Mouse (Mus musculus): Measurements from ENCODE around the gene Vegfa.
"Not testable (repeated sequence)": the region's sequence is repeated elsewhere in the genome, so short reads cannot be mapped to it uniquely, and the experiment has no call there.

Gene Vegfa

DNA sequence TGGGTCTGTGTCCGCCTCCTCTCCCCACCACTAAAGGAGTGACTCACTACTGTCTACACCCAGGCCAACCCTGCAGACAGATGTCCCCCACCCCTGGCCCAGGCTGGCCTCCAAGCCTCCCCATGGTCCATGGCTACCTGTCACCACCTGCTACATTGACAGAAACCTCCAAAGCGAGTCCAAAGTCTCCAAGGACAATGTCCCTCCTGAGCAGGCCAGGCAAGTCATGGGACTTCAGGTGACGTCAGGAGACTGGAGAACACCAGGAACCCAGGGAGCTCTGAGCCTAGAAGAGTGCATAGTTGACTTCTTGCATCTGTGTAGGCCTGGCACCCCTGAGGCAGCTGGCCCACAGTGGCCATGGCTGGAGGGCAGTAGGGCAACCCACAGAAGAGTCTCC is 45.3 kb downstream of the Vegfa start:
- DNase-seq, result no peak

DNA sequence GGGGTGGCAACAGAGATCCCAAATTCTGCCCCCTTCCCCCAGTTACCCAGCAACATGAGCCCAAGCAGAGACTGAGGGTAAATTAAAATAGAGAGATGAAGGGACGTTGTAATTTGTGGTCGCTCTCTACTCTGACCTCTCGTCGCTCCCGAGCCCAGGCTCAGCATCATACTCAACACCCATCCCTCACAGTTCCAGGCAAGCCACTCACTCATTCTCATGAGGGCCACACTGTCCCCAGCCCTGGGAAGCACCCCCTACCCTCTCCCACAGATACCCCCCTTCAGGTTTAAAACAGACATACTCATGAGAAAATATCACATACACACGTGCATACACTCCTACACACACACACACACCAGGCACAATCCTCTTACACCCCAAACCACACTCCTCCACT is 45.8 kb downstream of the Vegfa start:
- no peak for DNase-seq

DNA sequence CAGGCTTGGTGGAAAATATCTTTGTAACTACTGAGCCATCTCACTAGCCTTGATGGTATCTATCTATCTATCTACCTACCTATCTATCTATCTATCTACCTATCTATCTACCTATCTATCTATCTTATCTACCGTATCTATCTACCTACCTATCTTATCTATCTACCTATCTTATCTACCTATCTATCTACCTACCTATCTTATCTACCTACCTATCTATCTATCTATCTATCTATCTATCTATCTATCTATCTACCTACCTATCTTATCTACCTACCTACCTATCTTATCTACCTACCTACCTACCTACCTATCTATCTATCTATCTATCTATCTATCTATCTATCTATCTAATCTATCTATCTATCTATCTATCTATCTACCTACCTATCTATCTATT is 49.0 kb downstream of the Vegfa start:
- not testable (repeated sequence) for DNase-seq

DNA sequence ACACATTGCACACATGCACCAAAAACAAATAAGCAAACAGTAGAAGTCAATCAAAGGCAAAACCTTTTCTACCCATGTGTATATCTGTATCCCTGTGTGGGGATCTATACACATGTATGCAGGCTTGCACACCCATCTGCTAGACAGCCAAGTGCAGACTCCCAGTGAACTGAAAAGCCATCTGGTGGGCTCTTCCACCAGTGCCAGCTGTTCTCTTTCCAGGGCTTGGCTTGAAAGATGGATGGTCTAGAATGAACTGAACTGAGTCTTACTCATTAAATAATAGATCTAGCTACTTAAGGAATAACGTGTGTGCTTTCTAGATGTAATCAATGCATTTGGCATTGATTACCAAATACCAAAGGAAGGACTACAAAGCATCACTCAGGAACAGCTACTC is 50.3 kb downstream of the Vegfa start:
- no peak for DNase-seq

DNA sequence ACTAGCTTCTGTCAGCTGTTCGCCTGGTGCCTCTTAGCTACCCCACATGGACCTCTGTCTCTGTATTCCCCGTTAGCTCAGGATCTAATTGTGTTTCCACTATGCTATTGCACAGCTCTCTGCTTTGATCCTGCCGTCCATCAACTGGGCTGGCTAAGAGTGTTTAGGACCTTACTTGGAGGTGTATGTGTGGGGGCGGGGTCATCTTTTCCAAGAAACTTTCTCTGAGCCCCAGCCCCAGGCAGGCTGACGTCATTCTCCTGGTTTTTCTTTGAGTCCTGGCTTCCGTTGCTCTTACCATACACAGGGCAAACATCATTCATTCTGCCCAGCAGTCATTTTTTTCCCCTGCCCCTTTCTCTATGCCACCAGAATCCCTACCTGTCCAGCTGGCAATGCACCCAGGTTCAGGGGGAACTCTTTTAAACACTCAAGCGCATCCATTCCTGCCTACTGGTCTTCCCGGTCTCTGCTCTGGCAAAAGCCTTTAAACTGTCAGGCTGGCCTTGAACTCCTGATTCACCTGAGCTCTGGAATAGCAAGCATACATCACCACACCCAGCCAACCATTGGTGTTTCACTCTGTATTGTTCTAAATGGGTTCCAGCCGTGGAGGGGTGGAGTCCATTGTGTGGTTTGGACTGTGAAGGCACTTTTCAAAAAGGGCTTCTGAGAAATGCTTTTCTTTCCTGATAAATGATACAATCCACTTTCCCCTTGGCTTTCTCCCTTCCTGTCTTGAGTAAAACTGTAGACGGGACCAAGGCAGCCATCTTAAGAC is 53.0 kb downstream of the Vegfa start:
- no peak for DNase-seq

DNA sequence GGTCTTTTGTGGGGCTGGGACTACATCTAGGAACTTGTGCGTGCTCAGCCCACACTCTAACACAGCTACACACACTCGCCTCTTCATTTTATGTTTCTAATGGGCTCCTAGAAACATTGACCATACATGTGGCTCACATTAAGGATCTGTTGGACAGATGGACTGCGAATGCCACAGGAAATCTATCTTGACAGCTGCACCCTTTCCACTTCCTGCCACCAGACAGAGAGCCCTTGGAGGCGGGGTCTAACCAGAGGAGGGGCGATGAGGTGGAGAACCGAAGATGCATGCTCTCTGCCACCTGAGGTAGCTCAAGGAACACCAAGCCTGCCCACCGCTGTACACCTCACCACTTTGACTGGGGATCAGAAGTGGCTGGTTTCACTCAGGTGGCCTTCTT is 57.7 kb downstream of the Vegfa start:
- peak; percentile 58 for DNase-seq

DNA sequence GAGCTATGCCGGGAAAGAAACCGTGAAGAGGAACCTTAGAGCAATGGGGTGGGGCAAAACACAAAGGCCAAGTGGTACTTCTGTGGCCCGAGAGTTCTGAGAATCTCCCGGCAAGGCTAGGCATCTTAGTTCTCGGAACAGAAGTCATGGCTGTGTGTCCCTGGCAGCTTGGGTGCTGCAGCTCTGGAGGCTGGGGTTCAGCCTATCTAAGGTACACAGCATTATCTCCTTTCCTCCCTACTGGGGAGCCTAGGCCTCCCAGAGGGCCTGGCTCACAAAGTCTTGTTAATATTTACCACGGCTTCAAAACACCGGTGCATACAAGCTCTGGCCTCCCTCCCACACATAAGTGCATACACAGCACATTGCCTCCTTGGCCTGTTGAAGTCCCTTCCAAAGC is 59.0 kb downstream of the Vegfa start:
- DNase-seq, result no peak

DNA sequence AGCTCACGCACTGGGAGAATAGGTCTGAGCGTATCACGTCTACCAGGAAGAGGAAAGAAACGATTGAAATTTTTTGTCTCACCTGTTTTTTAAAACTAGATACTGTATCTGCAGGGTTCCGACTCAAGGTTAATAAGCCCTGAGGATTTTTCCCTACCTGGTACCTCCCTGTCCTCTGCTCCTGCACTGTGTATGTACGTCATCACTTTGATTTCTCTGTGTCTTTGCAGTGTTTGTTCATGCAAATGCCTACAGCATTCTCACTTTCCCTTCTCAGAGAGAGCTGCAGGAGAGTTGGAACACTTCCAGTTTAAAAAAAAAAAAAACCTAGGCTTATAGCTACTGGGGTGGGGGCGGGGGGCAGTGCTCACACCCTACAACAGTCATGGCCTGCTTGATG is 59.8 kb downstream of the Vegfa start:
- DNase-seq, result no peak

DNA sequence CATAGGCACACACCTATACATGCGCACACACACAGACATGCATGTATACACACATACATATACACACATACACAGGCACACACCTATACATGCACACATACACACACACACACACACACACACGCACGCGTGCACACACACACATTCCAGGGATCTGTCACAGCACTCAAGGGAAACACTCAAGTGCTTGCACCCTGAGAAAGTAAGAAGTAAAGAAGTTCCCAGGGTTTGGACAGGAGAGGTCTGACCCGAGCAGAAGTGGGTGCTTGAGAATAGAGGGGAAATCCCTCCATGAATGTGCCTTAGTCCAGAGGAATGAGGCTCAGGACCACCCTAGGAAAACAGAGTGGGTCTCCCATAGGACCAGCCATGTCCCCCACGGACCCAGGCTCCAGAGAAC is 60.4 kb downstream of the Vegfa start:
- DNase-seq, result no peak

DNA sequence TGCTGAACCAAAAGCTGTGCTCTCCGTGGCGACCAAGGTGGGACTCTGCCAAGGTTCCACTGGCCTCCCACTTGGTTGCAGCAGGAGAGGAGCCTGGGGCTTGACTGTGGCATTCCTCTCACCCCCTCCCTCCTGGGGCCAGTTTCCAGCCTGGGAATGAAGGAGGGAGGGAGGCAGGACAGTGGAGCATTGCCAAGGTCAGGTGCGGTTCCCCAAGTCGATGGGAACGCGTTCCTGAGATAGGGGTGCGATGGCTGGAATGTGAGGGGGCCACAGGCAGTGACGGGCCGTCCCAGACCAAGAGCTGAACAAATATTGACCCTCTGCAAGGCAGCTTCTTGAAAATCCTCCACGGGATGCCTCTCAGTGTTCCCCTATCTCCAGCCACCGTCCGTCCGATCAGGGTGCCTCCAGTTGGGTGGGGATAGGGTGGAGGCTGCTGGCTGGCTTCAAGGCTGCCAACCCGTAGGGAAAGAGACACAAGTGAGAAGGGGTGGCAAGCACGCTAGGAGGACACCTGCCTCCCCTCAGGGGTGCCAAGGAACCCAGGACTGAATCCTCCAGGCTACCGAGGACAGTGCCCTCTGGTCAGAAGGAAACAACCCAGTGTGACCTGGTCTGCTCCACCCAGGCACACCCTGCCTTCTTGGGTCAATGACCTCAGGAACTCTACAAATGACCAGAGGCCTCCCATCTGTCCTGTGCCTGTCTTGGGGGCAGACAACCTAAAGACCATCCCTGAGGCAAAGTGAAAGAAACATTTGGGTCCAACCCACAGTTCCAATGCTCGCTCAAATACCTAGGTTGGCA is 61.2 kb downstream of the Vegfa start:
- DNase-seq, result no peak

DNA sequence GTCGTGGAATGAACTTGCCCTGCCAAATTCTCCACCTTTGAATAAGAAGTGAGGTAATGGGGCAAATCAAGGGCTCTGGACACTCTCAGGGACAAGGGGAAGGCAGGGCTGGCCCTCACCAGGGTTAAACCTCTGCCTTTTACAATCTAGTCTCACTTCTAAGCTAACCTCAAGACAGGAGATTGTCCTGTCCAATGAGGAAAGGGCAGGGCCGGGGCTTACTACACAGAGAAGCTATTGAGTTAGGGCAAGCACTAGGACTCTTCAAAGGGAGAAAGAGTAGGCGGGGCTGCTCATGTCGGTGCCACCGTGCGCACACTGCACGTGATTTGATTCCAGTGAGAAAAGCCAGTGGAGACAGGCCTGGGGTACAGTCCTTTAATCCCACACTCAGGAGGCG is 62.6 kb downstream of the Vegfa start:
- DNase-seq, result no peak

DNA sequence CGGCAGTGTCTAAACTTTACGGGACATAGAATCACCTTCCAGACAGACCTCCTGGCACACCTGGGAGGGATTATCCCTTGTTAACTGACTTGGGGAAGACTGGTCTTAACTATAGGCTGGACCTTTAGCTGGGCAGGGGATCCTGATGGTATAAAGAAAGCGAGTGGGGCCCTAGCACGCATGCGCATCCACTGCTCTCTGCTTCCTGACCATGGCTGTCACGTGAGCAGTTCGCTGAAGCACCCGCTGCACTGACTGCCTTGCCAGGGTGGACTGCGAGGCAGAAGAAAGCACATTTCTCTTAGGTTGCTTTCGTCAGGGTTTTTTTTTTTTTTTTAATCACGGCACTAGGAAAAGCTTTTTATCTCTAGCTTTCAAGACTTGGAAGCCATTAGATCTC is 63.8 kb downstream of the Vegfa start:
- DNase-seq, result no peak
